ENCODE assay signal across 15 mouse cellular contexts in the genomic region with DNA sequence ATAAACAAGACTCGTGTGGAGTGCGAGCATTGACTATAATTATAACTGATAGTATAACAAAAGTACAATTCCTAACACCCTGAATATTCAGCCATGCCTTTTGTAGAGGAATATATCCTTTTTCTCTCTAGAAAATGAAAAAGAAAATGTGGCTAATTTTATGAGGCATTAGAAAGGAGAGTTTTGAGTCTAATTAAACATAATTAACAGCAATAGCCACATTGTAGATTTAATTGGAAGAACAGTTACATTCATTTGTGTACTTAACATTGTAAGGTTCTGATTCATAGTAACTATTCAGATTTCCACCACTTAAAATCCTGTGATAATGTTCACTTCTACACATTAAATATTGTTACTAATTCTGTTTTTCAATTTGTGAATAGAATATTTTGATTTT.
"Had no signal": no experiment of that assay in that cellular context is flagged by ENCODE, and none has a peak within 500 bp of the region (broad histone marks: within the 10 kb centered on the region; RNA-seq: fewer than 3 reads in every experiment).

No protein-coding gene starts in this region.

- DNase-seq: heart, postnatal 14 days; heart, postnatal 36 days; heart, postnatal 4 days; kidney, adult 11 months; kidney, adult 18-20 months; kidney, adult 2 months; kidney, adult 8-10 months; kidney, adult 9 months; kidney, postnatal 10 days; kidney, postnatal 14 days; kidney, postnatal 25 days; kidney, postnatal 36 days; kidney, postnatal 4 days; layer of hippocampus, adult 9-11 months; layer of hippocampus, postnatal 36 days had no signal
